ENCODE assay signal across 20 mouse cellular contexts in genomic region chr5:77620402-77620801, GRCm38 (mm10).
"Had no signal": no experiment of that assay in that cellular context is flagged by ENCODE, and none has a peak within 500 bp of the region (broad histone marks: within the 10 kb centered on the region; RNA-seq: fewer than 3 reads in every experiment).

No protein-coding gene starts in this region.

- ATAC-seq: liver, postnatal 0 days; lung, postnatal 0 days; midbrain, embryonic 15.5 days had no signal

- H3K9ac ChIP-seq: kidney, embryonic 15.5 days; limb, embryonic 12.5 days; limb, embryonic 15.5 days; liver, embryonic 14.5 days; liver, postnatal 0 days; lung, embryonic 14.5 days; midbrain, embryonic 12.5 days; midbrain, embryonic 15.5 days; neural tube, embryonic 12.5 days; neural tube, embryonic 15.5 days had no signal

- H3K36me3 ChIP-seq: kidney, embryonic 15.5 days; limb, embryonic 12.5 days; limb, embryonic 15.5 days; midbrain, embryonic 12.5 days; midbrain, embryonic 15.5 days; neural tube, embryonic 12.5 days; neural tube, embryonic 15.5 days had no signal

- H3K9me3 ChIP-seq: kidney, embryonic 15.5 days; limb, embryonic 12.5 days; limb, embryonic 15.5 days; midbrain, embryonic 12.5 days; midbrain, embryonic 15.5 days; neural tube, embryonic 12.5 days; neural tube, embryonic 15.5 days had no signal

- DNase-seq: kidney, postnatal 10 days; kidney, postnatal 36 days; left cerebral cortex, postnatal 4 days; liver, postnatal 0 days; lung, embryonic 14.5 days; thymus, adult 2 months; thymus, postnatal 14 days; thymus, postnatal 4 days had no signal

- H3K27ac ChIP-seq: kidney, embryonic 15.5 days; limb, embryonic 12.5 days; limb, embryonic 15.5 days; liver, embryonic 14.5 days; macrophage; midbrain, embryonic 12.5 days; midbrain, embryonic 15.5 days; neural tube, embryonic 12.5 days; neural tube, embryonic 15.5 days; stomach, postnatal 0 days had no signal

- H3K4me3 ChIP-seq: kidney, embryonic 15.5 days; limb, embryonic 12.5 days; limb, embryonic 15.5 days; midbrain, embryonic 12.5 days; midbrain, embryonic 15.5 days; neural tube, embryonic 12.5 days; neural tube, embryonic 15.5 days had no signal

- H3K4me2 ChIP-seq: kidney, embryonic 15.5 days; limb, embryonic 12.5 days; limb, embryonic 15.5 days; liver, embryonic 11.5 days; lung, embryonic 14.5 days; midbrain, embryonic 12.5 days; midbrain, embryonic 15.5 days; neural tube, embryonic 12.5 days; neural tube, embryonic 15.5 days had no signal

- H3K27me3 ChIP-seq: kidney, embryonic 15.5 days; limb, embryonic 12.5 days; limb, embryonic 15.5 days; midbrain, embryonic 12.5 days; midbrain, embryonic 15.5 days; neural tube, embryonic 12.5 days; neural tube, embryonic 15.5 days had no signal

- H3K4me1 ChIP-seq: kidney, embryonic 15.5 days; limb, embryonic 12.5 days; limb, embryonic 15.5 days; midbrain, embryonic 12.5 days; midbrain, embryonic 15.5 days; neural tube, embryonic 12.5 days; neural tube, embryonic 15.5 days had no signal
